Mouse (Mus musculus) large intestine, adult 2 months (tissue): ENCODE measurements around the gene Ift46. TPM values are rescaled to one million over a fixed set of nuclear protein-coding genes. Genes with fewer than 3 reads are reported as not detected.

ENCODE experiments used
- DNase-seq: peaks from one replicate; pipeline ENCODE4 v3.0.0-alpha.2; 2012; ENCODE audit warnings: low read depth, low spot score
- WGBS: fragments of 180-500 bp; shearing (Covaris S2); methylation state at CpG from one replicate; pipeline ENCODE4 v1.1.7; 2018; 5-methylcytosine and 5-hydroxymethylcytosine counted together
- polyA plus RNA-seq: library from polyadenylated mRNA; depleted of rRNA; stranded (reverse); fragments of >200 nt; gene quantifications from 2 replicates; pipeline ENCODE4 v1.2.3, GENCODE M21; 2012; rRNA removed

The Ift46 gene
- polyA plus RNA-seq = 34.8 and 43.1 TPM in 2 replicates

DNA sequence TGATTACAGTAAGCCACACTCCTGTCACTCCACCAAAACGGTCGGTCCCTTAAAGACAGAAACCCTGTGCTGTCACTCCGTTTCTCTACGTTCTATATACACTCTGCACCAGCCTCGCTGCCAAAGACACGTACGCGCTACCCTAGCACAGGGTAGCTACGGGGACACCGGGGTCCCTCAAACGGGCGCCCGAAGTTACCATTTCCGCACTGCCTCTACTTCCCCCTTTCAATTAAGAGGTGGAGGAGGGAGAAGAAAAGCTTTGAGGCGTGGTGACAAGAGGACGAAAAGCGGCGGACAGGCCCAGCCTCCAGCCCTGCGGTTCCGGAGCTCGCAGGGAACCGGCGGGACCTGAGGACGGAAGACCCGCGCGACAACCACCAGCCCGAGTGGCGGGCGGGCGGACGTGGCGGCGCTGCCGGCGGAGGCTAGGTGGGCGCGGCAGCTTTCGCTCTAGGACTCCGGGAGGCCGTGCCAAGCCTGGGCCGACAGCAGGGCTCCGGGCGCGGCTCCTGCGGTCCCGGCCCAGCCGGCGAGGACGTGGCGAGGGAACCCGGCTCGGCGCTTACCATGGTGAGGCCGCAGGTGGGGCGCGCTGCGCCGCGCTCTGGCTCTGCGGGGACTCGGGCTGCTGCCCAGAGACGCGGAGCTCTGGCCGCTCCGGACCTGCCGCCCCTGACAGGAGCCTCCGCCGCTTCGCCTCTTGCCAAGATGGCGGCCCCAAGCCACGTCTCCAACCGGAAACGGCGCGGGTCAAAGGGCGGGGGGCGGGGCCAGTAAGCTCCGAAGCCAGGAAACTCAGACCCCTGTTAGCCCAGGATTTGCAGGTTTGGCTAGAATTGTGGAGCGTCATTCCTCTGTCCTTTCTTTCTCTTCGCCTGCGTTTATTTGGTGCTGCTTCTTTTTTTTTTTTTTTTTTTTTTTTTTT lies at the start of gene Ift46, which contains the start of gene Arcn1:
Gene Ift46 (plus strand): TSS at position 808 of the 928 bp plus-strand sequence.
Gene Arcn1 (minus strand): TSS at position 745 of the 928 bp plus-strand sequence.
- WGBS = under 1% methylated on average over 72 of the region's 82 CpGs

DNA sequence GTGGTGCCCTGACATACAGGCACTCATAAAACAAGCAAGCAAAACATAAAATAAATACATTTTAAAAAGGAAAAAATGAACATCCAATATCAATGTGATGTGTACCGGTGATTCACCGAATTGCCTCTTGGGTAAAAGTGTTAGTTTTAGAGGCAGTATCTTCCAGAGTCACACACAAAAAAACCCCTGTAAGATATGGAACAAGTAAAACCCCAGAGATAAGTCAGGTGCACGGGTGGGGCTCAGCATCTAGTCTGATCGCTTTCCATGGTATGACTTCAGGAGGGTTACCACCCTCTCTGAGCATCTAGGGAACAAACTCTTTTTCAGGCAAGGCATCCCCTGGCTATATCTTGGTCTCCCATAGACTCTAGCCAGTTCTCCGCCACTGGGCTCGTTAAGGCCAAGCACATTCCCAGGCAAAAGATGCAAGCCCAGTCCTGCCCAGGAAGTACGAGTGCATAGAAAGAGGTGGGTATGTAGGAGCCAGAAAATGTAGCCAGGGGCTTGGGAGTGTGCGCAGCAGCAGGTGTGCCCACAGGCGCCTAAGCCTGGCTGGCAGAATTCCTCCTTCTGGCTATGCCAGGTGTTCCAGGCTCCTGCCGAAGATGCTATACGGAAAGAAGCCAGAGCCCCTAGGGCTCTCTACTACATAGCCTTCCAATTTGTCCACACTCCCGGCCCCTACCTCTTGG lies 48.6 kb upstream of the Ift46 start:
- 78% methylated on average over 12 of the region's 12 CpGs for WGBS
- DNase-seq = no peak

More for the DNA sequence above, at the start of gene Ift46, which contains the start of gene Arcn1:
- DNase-seq = peak; percentile 76

DNA sequence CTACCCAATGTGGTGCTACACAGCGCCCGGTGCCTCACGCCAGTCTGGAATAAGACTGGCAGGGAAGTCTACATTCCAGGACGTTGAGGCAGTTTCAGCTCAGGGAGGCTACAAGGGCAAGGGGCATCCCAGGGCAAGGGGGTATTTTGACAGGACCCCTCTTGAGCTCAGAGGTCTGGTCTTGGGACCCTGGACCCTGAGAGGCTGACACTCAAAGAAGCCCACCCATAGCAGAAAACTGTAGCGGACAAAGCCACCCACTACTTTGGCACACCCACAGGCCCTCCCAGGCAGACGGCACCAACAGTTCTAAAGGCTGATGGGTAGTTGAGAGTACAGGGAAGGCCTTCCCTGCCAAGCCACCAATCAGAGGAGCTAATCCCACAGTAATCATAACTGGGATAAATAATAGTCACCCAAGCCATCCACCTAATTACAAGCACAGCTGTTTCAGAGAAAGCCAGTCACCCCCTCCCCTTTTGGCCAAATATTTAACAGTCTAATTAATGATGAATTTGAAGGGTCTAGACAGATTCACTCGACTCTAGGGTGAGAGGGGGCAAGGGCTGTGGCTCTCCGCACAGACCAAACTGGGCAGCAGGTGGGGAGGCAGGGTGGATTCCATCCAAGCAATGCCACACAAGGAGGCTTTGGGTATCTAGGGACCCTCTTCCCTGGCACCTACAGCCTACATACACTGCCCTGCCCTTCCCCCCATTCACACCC lies 47.9 kb upstream of the Ift46 start:
- no peak for DNase-seq
- WGBS = 74% methylated on average over 8 of the region's 8 CpGs

DNA sequence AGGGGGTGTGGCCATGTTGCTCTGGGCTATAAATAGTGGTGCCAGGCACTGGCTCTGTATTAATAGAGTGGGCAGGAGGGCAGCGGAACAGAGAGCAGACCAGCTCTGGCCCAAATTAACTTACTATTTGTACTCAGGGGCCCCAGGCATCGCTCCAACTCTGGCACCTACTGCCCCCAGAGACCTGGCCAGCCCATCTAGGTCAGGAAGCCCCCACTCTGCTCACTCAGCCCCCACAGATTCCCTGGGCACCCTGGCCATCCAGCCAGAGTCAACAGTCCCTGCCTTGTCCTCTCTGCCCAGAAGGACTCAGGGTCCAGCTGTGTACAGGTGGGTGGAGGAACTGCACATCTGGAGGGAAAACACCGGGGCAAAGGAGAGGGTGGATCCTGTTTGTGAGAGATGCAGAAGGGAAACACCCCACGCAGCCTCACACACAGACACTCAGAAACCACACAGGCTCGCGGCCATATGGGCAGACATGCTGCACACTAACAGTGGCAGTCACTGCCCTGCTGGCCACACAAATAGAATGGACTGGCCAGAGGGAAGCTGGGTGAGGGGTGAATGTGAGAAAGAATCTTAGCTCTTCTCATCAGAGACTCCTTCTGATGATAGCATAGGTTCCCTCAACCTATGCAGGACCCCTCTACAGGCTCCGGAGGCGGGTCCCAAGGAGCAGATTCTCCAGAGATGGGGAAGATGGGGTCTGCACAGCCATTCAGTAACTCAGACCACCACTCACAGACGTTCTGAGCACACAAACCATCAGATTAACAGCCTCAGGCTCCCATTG lies 47.2 kb upstream of the Ift46 start:
- DNase-seq = no peak
- 15% methylated on average over 9 of the region's 9 CpGs for WGBS

DNA sequence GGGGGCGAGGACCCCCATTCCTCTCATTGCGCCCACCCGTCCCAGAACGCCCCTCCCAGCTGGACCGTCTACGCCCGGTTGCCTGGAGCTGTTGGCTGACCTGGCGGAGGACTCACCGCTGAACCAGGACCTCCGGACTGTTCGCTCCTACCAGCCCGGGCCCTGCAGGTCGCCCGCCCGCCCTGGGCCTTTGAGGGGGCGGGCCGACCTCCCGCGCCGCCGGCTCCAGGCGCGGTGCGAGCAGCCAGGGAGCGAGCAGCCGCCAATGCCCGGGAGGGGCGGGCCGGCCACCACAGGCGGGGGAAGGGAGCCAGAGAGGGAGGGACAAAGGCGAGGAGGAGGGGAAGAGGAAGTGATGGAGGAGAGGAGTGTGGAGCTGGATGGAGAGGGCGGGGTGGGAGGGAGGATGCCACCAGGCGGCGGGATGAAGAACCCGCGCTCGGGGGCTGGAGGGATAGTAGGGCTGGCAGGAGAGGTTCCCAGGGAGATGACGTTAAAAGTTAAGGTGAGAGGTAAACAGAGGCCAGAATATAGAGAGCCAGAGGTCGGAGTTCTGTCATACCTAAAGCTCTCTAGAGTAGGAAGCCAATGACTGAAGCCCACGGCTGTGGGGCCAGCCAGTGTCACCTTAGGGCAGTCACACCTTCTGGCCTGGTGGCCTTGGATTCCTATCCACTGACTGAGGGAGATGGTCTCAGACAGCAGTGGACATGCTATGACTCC lies 46.4 kb upstream of the Ift46 start:
- WGBS = 4% methylated on average over 40 of the region's 40 CpGs

DNA sequence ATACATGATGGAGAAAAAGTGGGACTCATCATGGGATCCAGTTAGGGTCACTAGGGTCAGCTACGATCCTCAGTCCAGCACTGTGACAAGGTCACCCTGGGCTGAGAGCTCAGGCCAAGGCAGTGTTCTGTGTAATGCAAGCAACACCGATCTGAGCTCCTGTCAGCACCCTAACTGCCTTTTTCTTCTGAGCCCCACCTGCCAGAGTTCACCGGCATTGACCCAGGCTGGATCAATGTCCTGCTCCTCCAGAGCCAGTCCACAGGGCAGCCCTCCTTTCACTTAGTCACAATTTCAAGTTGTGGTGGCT lies 45.9 kb upstream of the Ift46 start:
- 83% methylated on average over 3 of the region's 3 CpGs for WGBS
- DNase-seq = no peak

More for the DNA sequence above, 46.4 kb upstream of the Ift46 start:
- peak; percentile 59 for DNase-seq

DNA sequence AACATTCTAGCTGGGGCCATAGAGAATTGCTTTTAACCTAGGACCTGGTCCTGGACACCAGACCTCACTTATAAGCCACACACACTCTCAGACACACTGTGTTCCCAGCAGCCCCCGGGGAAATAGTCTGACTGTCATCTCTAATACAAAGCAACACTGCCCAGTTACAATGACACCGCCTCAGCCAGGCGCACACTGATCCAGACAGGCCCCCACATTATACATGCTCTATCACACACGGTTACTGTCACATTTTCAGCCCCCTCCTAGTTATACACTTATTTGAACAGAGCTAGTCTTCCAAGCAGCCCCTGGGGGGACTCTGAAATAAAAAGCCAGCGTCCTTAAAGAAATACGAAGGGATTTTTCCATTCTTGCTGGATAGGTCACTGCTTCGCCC lies 45.1 kb upstream of the Ift46 start:
- no peak for DNase-seq
- 69% methylated on average over 7 of the region's 7 CpGs for WGBS

DNA sequence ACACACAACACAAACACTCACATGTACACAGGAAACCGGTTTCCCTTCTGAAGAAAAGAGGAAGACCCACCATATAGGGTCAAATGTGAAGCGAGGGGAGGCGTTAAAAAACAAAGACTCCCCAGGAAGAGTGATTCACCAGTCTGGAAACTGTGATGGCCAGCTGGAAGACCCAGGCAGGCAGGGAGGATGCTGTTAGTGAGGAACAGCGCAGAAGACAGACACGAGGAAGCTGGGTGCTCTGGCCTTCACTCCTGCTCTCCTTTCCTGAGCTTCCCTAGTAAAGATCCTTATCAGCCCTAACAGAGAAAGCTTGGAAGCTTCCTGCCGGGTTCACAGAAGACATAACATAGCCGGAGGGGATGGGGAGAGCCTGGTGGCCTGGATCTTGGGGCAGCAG lies 44.7 kb upstream of the Ift46 start:
- DNase-seq = no peak
- 41% methylated on average over 7 of the region's 7 CpGs for WGBS

DNA sequence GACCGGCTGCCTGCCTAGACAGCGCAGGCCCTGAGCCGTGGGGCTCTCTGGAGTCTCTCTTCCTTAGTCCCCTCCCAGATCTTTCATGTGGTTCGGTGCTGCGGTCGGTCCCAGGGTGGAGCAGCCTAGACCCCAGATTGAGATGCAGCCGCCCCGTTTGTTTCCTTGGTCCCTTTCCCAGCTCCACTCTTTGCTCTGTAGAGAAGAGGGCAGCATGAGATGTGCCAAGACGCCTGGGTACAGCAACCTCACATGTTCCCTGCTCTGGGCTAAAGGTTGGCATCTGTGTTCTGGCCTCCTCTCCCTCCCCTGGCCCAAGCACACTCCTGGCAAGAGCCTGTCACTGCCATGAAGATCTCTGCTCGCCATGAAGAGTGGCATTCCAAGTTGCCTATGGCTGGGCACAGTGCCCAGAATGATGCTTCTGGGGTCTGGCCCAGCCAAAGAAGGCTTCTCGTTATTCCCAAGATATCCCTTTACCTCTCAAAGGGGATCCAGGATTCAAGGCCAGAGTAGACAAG lies 44.1 kb upstream of the Ift46 start:
- no peak for DNase-seq
- WGBS = 64% methylated on average over 11 of the region's 11 CpGs

DNA sequence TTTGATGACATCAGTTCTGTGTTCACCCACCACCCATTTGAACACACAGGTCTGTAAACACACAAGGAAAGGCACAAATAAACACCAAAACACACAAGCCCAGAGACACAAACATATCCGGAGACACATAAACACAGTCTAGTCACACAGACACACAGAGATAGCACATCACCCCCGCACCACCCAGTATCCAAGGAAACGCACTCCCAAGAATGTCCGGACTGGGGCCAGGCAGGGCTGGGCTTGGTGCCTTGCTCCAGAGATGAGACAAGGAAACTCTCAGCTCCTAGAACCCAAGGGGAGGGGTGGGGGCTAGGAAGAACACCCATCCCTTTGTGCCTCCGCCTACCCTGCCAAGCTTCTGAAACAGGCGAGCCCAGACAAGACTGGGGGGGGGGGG lies 43.5 kb upstream of the Ift46 start:
- 66% methylated on average over 6 of the region's 6 CpGs for WGBS
- no peak for DNase-seq

DNA sequence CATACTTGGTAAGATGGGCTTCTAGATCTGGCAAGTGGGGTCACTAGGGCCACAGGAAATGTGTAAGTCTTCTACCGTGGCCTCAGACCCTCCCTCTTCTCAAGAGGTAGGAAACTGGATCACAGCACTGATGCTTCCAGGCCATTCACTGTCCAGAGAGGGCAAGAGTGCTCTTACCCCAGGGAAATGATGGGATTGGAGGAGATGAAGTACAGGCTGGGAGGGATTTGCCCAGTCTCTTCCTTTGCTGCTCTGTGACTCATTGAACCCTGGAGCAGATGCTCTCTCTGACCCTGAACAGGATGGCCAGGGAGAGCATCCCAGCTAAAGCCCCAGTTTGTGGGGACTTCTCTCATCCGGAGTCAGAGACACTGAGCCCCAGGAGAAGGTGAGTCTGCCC lies 43.0 kb upstream of the Ift46 start:
- 60% methylated on average over 2 of the region's 2 CpGs for WGBS
- DNase-seq = no peak

DNA sequence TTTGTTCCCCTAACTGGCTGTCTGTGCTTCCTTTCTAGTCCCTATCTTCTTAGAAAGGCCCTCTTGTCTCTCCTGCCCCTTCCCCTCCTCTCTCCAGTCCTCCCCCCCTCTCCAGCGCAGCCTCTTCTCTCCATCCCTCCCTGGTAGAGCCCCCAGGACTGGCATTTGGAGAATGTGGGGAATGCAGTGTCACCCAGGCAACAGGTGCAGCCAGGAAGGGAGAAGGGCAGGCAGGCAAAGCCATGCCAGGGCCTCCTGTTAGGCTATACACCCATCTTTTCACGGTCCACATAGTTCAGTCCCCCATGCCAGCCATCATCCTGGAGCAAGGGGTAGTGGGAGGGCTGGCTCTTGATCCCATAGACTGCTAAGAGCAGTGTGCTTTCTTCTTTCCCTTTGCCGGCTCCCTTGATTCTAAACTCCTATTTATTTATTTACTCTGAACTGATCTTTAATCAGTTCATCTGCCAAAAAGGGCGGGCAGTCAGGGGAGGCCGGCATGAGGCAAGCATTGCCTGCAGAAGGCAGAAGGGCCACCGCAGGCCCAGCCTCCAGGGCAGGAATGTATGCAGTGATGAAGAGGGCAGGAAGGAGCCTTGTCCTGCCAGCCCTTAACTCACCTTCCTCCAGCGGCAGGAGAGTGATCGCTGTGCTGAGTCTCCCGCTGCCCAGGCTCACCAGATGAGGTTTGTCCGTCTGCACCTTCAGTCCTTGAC lies 41.1 kb upstream of the Ift46 start:
- WGBS = 50% methylated on average over 10 of the region's 10 CpGs
- DNase-seq = no peak

DNA sequence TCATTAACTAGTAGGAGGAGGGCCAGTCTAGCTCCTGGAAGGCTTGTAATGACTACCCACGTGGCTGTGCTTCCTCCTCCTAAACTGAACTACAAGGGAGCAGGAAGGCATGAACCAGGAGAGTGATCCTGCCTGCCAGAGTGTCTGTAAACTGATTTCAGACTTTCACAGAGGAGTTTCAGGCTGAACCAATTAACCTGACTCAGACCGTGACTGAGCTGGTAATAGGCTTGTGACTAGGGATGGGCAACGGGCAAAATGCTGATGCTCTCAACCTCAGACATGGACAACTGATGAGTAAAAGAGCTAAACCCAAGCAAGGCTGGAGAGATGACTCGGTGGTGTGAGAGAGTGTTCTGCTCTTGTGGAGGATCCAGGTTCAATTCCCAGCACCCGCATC lies 40.3 kb upstream of the Ift46 start:
- no peak for DNase-seq
- WGBS = 74% methylated on average over 5 of the region's 5 CpGs

DNA sequence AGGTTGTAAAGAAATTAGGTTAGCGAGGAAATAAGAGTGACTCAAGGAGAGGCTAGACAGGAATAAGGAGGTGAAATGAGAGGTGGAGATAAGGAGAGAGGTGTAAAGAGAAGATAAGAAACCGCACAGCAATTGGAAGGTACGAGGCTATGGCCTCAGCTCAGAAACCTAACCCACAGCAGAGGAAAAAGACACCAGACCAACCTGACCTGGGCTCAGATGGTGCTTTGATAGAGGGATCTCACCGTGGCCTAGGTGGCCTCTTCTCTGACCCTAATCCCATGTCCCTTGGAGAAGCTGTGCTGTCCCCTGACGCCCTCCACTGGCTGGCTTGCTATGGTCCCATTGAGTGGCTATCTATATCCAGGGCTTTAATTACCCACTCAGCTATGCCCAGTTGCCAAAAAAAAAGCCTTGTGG lies 35.6 kb upstream of the Ift46 start:
- no peak for DNase-seq
- 27% methylated on average over 5 of the region's 5 CpGs for WGBS

DNA sequence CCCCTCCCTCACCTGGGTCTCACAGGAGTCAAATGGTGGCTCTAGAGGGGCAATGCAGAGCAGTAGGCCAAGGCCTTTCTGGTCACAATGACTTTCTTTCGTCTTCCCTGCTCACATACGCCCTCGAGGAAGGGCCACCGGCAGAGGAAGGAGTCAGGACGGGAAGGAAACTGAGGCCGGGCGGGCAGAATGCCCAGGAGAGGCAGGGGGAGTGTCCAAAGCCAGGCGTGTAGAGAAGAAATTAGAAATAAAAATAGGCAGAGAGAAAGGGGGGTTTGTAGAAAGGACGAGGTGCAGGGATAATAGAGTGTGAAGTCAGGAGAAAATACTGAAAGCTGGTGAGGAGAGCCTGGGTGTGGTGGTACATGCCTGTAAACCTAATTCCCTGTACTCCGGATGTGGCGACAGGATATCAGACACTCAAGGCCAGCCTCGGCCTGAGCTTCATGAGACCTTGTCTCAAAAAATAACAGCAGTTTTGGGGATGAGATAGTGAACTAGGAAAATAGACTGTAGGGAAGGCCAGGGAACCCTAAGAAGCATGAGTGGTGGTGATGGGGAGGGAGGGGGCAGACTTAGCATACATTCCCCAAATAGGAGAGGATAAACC lies 34.7 kb upstream of the Ift46 start:
- 76% methylated on average over 12 of the region's 12 CpGs for WGBS
- no peak for DNase-seq

DNA sequence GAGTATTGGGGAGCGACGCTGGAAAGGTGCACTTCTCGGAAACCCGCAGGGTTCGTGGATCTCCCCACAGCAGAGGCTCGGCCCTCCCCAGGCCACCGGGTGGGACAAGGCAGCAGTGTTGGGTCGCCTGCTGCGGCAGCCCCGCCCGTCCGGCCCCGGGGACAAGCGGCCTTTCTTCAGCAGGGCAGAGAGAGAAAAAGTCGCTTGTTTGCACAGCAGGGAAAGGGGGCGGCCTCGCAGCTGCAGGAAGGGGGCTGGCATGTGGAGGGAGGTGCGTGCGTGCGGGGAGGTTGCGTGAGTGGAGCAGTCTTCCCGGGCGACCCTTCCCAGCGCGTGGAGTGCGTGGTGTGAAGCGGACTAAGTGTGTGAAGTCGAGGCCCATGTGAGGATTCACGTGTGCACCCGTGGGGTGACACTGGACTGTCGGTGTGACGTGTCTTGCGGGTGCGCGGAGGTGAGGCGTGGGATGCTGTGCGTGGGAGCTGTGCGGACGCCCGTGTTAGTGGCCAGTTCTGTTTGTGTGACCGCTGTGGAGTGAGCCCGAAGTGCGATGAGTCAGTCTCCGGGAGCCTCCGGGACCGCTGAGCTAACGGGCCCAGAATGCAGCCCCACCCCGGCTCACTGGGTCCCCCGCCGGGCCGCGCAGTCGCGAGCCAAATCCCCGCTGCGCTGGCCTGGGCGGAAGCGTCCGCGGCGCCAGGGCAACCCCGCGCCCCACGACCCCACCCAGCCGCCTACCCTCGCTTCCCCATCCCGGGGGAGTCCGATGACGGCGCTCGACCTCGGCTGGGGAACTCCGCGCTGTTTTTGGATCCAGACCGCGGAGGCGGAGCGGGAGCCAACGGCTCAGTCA lies 33.8 kb upstream of the Ift46 start:
- 4% methylated on average over 79 of the region's 79 CpGs for WGBS

More for the DNA sequence above, 33.8 kb upstream of the Ift46 start:
- DNase-seq = no peak
